Mouse (Mus musculus) heart, postnatal 4 days (tissue): Measurements from ENCODE around the gene Arl2. TPM values are rescaled to one million over a fixed set of nuclear protein-coding genes. Genes with fewer than 3 reads are reported as not detected.

Experiments
- total RNA-seq, 2 experiments: library from RNA; stranded (reverse); gene quantifications; 2 replicates each; pipeline ENCODE4 v1.2.3; 2021

Arl2 gene
- total RNA-seq, 2 experiments from 2014 or later = 62.3 to 62.8 TPM

Other genes with a start within 250 kb of the Arl2 start
- gene Tigd3, start 247.4 kb downstream of the Arl2 start, total RNA-seq = 1 to 10 TPM; 2.0 TPM
- 100 to 1,000 TPM; 111 to 119 TPM for gene Dpf2, start 228.5 kb downstream of the Arl2 start, total RNA-seq
- 10 to 100 TPM; 14.2 to 14.7 TPM for gene Cdc42ep2, start 216.7 kb downstream of the Arl2 start, total RNA-seq
- gene Pola2, start 177.3 kb downstream of the Arl2 start, total RNA-seq = 10 to 100 TPM; 32.9 to 37.1 TPM
- not detected for gene Slc22a20, start 155.4 kb downstream of the Arl2 start, total RNA-seq
- 10 to 100 TPM; 27.4 to 29.1 TPM for gene Capn1, start 125.7 kb downstream of the Arl2 start, total RNA-seq
- gene Syvn1, start 95.0 kb downstream of the Arl2 start, total RNA-seq = 10 to 100 TPM; 16.2 to 16.4 TPM
- gene Mrpl49, start 83.8 kb downstream of the Arl2 start, total RNA-seq = 10 to 100 TPM; 37.8 to 41.7 TPM
- 100 to 1,000 TPM; 802 to 870 TPM for gene Fau, start 83.7 kb downstream of the Arl2 start, total RNA-seq
- gene Znhit2, start 80.4 kb downstream of the Arl2 start, total RNA-seq = 10 to 100 TPM; 16.2 to 16.7 TPM
- 1 to 10 TPM; 5.0 to 5.9 TPM for gene Tm7sf2, start 73.2 kb downstream of the Arl2 start, total RNA-seq
- gene Vps51, start 64.3 kb downstream of the Arl2 start, total RNA-seq = 10 to 100 TPM; 38.0 to 40.0 TPM
- gene Tmem262, start 61.5 kb downstream of the Arl2 start, total RNA-seq = not detected
- under 1 TPM in 1 of 2 experiments, not detected in 1; 0.41 TPM for gene Gm28374, start 59.3 kb downstream of the Arl2 start, total RNA-seq
- gene Zfpl1, start 56.6 kb downstream of the Arl2 start, total RNA-seq = 10 to 100 TPM; 25.8 to 28.3 TPM
- gene Cdca5, start 56.6 kb downstream of the Arl2 start, total RNA-seq = 10 to 100 TPM; 12.8 to 14.8 TPM
- gene AC131692.1, start 47.1 kb downstream of the Arl2 start, total RNA-seq = under 1 TPM; 0.60 to 0.68 TPM
- gene Naaladl1, start 35.8 kb downstream of the Arl2 start, total RNA-seq = under 1 TPM; 0.50 to 0.52 TPM
- 10 to 100 TPM; 17.4 to 17.6 TPM for gene Sac3d1, start 22.9 kb downstream of the Arl2 start, total RNA-seq
- gene Snx15, start 13.2 kb downstream of the Arl2 start, total RNA-seq = 10 to 100 TPM; 13.4 to 13.7 TPM
- under 1 TPM; 0.21 to 0.38 TPM for gene Batf2, start 565 bp downstream of the Arl2 start, total RNA-seq
- gene Majin, start 42.8 kb upstream of the Arl2 start, total RNA-seq = not detected
- not detected for gene Gpha2, start 84.8 kb upstream of the Arl2 start, total RNA-seq
- 10 to 100 TPM; 30.1 to 30.2 TPM for gene Ppp2r5b, start 94.3 kb upstream of the Arl2 start, total RNA-seq
- 10 to 100 TPM; 15.9 to 16.2 TPM for gene Atg2a, start 100.1 kb upstream of the Arl2 start, total RNA-seq
- 100 to 1,000 TPM in 1 of 2 experiments, 10 to 100 TPM in 1; 97.8 to 114 TPM for gene Ehd1, start 135.2 kb upstream of the Arl2 start, total RNA-seq
- 1 to 10 TPM; 8.2 to 10.0 TPM for gene Cdc42bpg, start 164.9 kb upstream of the Arl2 start, total RNA-seq
- 10 to 100 TPM; 16.6 to 18.5 TPM for gene Men1, start 193.4 kb upstream of the Arl2 start, total RNA-seq
- 10 to 100 TPM; 37.5 to 42.8 TPM for gene Map4k2, start 199.6 kb upstream of the Arl2 start, total RNA-seq
- 100 to 1,000 TPM; 181 to 188 TPM for gene Sf1, start 222.1 kb upstream of the Arl2 start, total RNA-seq
- gene Pygm, start 242.9 kb upstream of the Arl2 start, total RNA-seq = 100 to 1,000 TPM; 455 to 466 TPM